Mouse (Mus musculus) adipocyte (in vitro differentiated cells): ENCODE measurements at regions not wholly inside any gene's neighbourhood (a gene's known extent, or its start where the extent isn't known, plus 50 kb on each side); places are given as distances from the start of the nearest gene placed in this dataset.
"Not testable (repeated sequence)": the region's sequence is repeated elsewhere in the genome, so short reads cannot be mapped to it uniquely, and the experiment has no call there.

Experiments used
- DNase-seq: peaks from one replicate; pipeline ENCODE4 v3.0.0-alpha.2; 2016; ENCODE audit warnings: low spot score

DNA sequence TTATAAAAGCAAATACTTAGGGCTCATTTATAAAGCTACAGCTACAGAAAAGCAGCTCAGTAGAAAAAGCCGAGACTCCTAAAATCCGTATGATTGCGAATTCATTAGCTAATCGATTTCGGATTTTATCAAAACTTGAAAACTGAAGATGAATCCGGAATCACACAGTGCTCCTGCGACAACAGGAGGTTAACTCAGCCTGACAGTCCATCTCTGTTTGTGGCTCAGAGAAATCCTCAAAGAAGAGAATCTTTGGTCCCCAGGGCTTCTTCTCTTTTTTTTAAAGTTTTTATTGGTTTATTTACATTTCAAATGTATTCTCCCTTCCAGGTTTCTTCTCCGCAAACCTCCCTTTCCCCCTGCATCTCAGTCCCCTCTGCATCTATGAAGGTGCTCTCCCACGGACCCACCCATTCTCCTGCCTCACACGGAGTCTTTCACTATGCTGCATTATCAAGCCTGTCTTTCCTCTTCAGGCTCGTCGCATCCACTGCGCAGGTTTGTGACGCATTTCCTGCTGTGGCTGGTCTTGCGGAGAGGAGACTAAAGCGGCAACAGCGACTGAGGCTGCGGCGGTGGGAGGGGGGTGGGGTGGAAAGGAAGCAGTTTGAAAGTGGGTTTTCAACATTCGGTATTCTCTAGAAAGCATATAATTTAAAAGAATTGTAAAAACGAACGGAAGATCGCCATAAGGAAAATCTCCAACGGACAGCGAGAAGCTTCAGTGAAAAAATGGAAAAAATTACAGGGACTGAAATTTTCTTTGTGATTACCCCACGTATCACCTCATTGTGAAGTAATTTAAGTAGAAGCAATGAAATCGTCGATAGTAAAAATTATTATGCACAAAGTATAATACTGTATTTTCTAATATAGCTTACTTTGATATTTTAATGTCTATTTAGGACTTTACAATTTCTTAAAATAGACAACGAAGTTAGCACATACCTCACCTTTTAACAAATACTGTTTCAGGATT lies 482.5 kb upstream of the Snrpn start:
- DNase-seq = not testable (repeated sequence)

DNA sequence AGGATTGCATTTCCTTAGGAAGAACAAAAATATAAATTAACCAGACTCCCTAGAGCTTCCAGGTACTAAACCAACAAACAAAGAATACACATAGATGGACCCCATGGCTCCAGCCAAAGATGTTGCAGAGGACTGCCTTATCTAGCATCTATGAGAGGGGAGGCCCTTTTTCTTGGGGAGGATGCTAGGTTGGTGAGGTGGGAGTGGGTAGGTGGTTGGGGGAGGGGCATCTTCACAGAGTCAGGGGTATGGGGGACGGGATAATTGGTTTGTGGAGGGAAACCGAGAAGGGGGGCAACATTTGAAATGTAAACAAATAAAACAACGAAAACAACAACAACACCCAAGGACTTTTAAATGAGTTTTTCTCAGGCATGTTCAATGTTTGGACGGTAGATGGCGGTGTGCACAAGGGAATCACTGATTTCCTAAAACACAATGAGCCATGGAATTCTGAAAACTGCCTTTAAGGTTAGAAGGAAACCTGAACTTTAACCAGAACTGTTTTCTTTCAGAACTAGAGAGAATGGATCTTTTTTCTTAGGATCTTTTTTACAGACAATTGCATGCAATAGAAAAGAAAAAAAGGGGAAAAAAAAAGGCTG lies 477.2 kb upstream of the Snrpn start:
- DNase-seq = peak; percentile 56
